Mouse (Mus musculus) natural killer cell, adult 2 months (primary cell): ENCODE measurements around the gene Mccc1.
A peak's percentile ranks its signal among the peaks of the same experiment; 100 is the strongest.

Experiments used
- DNase-seq, 2 experiments: peaks; one replicate each; pipeline ENCODE4 v3.0.0; 2022; ENCODE audit warnings: low spot score in 2 of 2

Gene Mccc1

GRCm38 (mm10) chr3:36000275-36001239 lies at the start of gene Mccc1:
Mccc1 (minus strand) TSS chr3:36000678.
- peak; percentile 89 to 93 for DNase-seq

GRCm38 (mm10) chr3:36049106-36049505 lies 48.6 kb upstream of the Mccc1 start:
- DNase-seq = no peak

DNA sequence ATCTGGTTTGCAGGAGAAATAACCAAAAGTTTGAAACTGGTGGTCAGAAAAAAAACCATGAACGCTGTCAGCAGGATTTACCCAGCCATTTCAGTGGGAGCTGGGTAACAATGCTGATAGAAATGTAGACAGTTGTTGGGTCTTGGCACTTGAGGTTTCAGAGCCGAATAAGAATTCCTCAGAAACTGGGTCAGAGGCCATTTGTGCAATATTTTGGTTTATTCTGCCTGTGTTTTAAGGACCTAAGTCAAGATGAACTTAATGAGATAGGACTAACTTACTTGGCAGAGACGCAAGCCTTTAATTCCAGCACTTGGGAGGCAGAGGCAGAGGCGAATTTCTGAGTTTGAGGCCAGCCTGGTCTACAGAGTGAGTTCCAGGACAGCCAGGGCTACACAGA lies 44.6 kb upstream of the Mccc1 start:
- DNase-seq = no peak

DNA sequence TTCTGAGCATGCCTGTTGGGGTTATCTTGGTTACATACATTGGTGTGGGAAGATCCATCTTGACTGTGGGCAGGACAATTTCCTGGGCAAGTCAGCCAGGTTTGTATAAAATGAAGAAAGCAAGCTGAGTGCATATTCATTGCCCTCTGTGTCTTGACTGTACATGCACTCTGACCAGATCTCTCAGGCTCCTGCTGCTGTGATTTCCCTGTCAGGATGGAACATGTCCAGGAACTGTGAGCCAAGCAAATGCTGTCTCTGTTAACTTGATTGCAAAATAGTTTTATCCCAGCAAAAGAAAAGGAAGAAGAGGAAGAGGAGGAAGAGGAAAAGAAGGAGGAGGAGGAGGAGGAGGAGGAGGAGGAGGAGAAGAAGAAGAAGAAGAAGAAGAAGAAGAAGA lies 44.0 kb upstream of the Mccc1 start:
- DNase-seq = no peak

DNA sequence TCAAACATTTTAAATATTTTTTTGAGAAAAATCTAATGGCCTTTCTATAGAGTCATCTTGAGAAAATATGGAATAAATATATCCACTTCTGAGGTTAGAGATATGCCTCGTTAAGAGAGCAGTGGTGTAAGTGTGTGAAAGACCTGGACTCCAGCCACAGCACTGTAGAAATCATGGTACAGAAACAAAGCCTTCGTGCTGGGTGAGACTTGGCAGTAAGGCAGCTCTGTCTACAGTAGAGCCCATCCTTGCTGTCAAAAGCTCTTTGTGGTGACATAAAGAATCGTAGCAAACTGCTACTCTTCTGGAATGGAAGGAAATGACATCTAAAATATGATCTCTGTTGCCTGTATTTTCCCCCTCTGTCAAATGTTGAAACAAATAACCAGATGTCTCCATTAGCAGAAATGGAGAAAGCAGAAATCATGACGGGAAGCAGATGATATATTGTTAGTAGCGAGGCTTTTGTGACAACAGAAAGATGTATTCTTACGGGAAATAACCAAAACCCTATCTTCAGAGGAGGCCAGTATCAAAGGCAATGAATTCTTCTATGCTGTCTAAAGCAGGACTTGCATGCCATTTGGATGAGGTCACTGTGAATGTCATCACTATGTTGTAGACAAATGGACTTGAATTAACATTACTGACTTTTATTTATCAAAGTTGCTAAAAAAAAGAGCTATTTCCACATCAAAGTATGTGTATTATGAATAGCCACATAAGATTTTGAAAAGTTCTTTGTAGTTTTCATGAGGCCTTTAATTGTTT lies 31.4 kb upstream of the Mccc1 start:
- DNase-seq = no peak

DNA sequence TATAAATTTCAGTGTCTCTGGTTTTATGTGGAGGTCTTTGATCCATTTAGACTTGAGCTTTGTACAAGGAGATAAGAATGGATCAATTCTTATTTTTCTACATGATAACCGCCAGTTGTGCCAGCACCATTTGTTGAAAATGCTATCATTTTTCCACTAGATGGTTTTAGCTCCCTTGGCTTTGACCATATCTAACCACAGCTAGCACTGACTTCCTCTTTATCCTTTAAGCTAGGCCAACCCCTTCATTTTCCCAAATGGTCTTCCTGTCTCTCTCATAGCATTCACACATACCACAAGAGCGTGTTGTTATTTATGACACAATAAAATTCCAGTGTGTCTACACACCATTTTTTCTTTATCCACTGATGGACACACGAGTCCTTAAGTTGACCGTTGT lies 29.5 kb upstream of the Mccc1 start:
- no peak for DNase-seq

GRCm38 (mm10) chr3:36025732-36026131 lies 25.3 kb upstream of the Mccc1 start:
- DNase-seq = no peak

DNA sequence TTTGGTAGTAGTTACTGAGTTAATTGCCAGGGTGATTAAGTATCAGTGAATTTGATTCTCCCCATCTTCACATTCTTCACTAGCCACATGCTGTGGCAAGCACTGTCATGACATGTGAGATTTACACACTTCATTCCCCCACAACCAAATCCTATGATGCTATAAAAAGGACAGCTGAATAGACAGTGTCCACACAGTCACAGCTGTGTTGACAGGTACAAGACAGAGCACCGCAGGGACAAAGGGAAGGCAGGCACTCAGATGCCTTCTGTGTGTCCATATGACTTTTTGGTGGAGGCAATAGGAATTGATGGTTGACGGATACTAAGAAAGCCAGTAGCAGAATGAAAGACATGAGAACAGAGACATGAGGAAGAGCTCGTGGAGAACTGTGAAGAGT lies 10.8 kb upstream of the Mccc1 start:
- no peak for DNase-seq

DNA sequence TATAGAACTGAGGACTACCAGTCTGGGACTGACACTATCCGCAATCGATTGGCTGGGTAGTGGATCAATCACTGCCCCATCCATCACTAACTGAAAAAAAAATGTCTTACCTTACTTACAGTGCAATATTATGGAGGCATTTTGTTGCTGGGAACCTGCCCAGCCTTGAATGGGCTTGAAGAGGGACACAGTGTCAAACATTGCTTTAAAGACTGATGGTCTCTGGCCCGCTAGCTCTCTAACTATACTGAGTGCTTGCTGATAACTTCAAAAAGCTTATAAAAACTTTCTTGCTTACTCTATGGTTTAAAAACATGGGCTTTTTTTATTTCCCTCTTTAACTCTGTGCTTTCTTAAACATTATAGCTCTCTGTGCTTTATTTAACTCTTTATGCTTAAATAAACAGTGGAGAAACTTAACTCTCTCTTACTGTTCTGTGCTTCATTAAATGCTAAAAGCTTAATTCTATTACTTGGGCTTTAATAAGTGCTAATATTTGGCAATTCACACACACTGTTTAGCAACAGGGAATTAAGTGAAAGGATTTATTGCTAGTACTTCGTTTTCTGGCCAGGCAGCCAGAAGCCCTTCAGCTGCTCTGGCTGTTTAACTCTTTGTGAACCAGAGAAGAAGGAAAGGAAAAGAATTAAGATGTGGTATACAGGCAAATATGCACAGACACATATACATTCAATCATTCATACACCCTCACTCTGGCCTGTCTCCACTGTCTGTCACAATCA lies 8.1 kb upstream of the Mccc1 start:
- no peak for DNase-seq

DNA sequence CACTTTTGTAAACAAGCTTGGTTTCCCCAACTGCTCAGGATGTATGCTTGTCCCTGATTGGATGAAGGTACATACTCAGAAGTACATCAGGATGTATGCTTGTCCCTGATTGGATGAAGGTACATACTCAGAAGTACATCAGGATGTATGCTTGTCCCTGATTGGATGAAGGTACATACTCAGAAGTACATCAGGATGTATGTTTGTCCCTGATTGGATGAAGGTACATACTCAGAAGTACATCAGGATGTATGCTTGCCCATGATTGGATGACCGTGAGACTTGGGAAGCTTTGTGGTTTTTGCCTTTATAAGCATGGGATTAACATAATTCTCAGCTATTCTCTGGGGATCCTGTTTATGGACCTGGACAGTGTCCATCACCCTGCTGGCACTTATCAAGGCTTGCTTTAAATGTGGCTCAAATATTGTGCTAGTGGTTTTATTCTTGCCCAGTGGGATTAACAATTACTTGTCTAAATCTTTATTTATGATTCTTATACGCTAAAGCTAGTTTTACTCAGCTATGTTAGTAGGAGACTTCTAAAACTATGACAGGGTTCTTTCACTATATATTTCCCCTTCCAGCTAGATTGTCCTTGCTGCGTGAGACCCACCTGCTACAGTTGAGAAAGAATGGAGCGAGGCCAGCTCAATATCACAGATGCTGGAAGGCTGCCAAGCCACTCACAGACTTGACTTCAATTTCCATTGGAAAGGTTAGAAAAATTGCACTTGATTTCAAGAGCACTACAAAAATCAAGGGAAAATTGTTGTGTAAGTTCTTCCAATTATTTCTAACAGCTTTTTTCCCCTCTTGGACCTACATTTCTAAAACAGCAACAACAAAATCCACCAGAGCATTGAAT lies 3.8 kb upstream of the Mccc1 start:
- no peak for DNase-seq

GRCm38 (mm10) chr3:35994552-35995531 lies 5.6 kb downstream of the Mccc1 start:
- no peak for DNase-seq

DNA sequence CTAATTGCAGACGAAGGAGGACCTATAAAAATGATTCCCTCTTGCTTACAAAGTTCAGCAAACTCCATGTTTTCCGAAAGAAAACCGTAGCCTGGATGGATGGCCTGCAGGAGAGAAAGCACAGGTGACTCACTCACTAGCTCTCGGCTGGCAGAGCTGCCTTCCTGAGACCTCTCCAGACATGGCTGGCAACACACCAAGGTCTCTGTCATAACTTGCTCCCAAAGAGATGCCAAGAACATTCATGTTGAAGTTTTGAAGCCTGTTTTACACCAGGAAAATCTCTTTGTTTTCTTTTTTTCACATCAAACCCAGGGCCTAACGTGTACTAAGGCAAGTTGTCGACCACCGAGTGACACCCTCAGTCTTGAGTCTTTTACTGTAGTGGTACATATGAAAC lies 9.8 kb downstream of the Mccc1 start:
- no peak for DNase-seq

- no peak for DNase-seq
These were observed 12.4 kb downstream of the Mccc1 start for GRCm38 (mm10) chr3:35988031-35988430.

DNA sequence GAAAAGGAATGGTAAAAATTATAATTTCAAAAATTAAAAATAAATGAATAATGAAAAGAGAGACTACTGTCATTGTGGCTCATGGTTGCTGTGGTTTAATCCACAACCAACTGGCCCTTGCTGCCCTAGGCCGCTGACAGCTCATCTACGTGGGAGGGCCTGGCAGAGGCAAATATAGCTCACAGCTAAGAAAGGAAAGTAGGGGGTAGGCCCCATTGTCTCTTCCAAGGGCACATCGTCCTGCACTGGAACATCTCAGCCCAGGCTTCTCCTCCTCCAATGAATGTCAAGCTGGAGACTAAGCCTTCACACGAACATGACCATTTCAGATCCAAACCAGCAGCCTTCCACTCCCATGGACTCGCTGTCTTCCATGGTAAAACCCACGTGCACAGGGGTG lies 14.2 kb downstream of the Mccc1 start:
- no peak for DNase-seq

DNA sequence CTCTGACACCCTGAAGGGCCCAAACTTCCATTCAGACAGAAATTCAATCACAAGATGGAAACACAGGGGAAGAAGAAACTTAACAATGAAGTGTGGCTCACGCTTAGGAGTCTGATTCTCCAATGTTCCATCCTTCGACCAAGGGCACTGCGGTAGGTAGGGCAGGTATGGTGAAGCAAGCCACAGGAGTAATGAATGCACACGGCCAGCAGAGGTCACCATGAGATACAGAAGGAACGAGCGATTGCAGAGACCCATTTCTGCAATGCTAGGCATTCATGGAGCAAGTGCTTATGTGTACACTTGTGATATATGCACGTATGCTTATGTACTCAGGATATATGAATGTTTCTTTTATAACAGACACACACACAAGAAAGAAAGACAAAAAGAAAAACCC lies 26.9 kb downstream of the Mccc1 start:
- DNase-seq = peak in 1 of 2 experiments; percentile 19

- DNase-seq = peak in 1 of 2 experiments; percentile 11
These were observed 27.5 kb downstream of the Mccc1 start for GRCm38 (mm10) chr3:35972985-35973384.

- DNase-seq = no peak
These were observed 29.3 kb downstream of the Mccc1 start for GRCm38 (mm10) chr3:35971149-35971548.

DNA sequence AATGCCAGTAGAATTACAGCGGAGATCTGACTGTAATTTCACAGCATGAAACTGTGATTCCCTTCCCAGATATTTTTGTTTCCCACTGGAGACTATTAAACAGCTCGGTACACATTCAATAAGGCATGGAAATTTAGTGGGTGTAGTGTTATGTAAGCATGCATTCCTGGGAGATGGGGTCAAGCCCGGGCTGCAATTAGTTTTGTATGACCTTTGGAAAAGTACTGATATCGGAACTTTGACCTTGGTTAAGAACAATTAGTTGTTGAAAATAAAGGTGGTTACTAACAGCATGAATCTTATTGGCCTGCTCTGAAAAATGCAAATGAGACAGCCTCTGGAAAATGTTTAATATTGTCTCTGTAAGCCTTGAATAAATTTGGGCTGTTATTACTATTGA lies 30.0 kb downstream of the Mccc1 start:
- no peak for DNase-seq

- no peak for DNase-seq
These were observed 33.0 kb downstream of the Mccc1 start for GRCm38 (mm10) chr3:35967366-35967921.

DNA sequence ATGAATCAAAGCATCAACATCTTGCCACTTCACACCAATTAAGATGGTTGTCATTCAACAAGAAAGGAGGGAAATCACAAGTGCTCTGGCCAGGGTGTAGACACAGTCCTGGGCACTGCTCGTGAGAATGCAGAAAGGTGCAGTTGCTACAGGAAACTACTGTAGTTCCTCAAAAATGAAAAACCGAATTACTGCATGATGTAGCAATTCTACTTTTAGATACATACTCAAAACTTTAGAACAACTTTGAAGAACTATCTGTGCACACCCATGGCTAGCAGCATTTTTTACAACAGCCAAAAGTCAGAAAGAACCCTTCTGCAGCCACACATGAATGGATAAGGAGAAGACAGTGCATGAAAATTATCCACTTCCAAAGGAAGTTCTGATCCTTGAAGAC lies 34.0 kb downstream of the Mccc1 start:
- DNase-seq = no peak
